Mouse (Mus musculus): ENCODE results near the gene Zfp598. TPM values are rescaled to one million over a fixed set of nuclear protein-coding genes. Genes with fewer than 3 reads are reported as not detected.

Gene Zfp598
- total and polyA plus RNA-seq, 3 experiments: 22.1 to 54.0 (median 31.8) TPM

- no peak overlapping the region for H3K27ac ChIP-seq (ENCODE audit: insufficient read depth, low read depth)
- H3K9ac ChIP-seq (ENCODE audit: insufficient read depth, low read depth): peak overlapping the region; percentile 18; the same call in 1 of the 2 replicates
- peaks cover 9 to 16% of the 10 kb centered on the region in 2 experiments for H3K4me1 ChIP-seq (ENCODE audit: control insufficient read depth in 1 of 2, insufficient read depth in 2 of 2)
- dilution Hi-C loops (cut with MboI; ENCODE audit: extremely low pct_ligation_motif_present, extremely low pct_unique_long_range_greater_than_20kb, low sequenced_read_pairs): no loop called here
- TF ChIP-seq NELFE (IDR thresholded peaks at IDR 0.05; ENCODE audit: low read depth, low read length) (no peak), ELF1 (IDR thresholded peaks at IDR 0.05; ENCODE audit: low read depth, low read length) (peak; percentile 49; the same call in 1 of the 2 replicates), MAFK (IDR thresholded peaks at IDR 0.05; ENCODE audit: insufficient replicate concordance, low read length) (no peak), MAX (IDR thresholded peaks at IDR 0.05; ENCODE audit: low read length) (no peak), ZNF384 (IDR thresholded peaks at IDR 0.05; ENCODE audit: low read depth, low read length) (peak; percentile 81), RCOR1 (conservative IDR thresholded peaks at IDR 0.05; ENCODE audit: low read depth, low read length) (no peak), EP300 (IDR thresholded peaks at IDR 0.05; ENCODE audit: low read length) (no peak), PAX5 (IDR thresholded peaks at IDR 0.05; ENCODE audit: low read length) (no peak), MXI1 (IDR thresholded peaks at IDR 0.05; ENCODE audit: low read depth, low read length) (no peak)
- peaks cover under 1 to 4% of the 10 kb centered on the region in 2 experiments for H3K36me3 ChIP-seq (replicated peaks in 1 of 2; ENCODE audit: control insufficient read depth in 1 of 2, insufficient read depth in 1 of 2, low read length in 1 of 2)
- peaks cover 27% of the 10 kb centered on the region for H3K27me3 ChIP-seq (replicated peaks)
- in situ Hi-C loops (cut with MboI; ENCODE audit: low pct_ligation_motif_present, low pct_unique_long_range_greater_than_20kb, low sequenced_read_pairs): no loop called here
- peak overlapping the region; percentile 66; the same call in 1 of the 2 replicates for H3K4me2 ChIP-seq (ENCODE audit: insufficient read depth, low read depth, poor library complexity, severe bottlenecking)
- H3K79me2 ChIP-seq (replicated peaks; ENCODE audit: control insufficient read depth, extremely low read depth, insufficient read depth, poor library complexity, severe bottlenecking): no peaks in the 10 kb centered on the region
- peak overlapping the region; percentile 30 to 48 (median 45) for H3K4me3 ChIP-seq (replicated peaks in 1 of 3; ENCODE audit: low read depth in 2 of 3, low read length in 2 of 3, poor library complexity in 1 of 3)
- no peaks in the 10 kb centered on the region for H3K9me3 ChIP-seq (replicated peaks; ENCODE audit: low read length)
- peak; percentile 48 for DNase-seq (ENCODE audit: extremely low read depth)
Observed at GRCm38 (mm10) chr17:24687146-24687595, 17.7 kb downstream of the Zfp598 start.

GRCm38 (mm10) chr17:24687599-24687998 is 18.1 kb downstream of the Zfp598 start:
- H3K27me3 ChIP-seq (replicated peaks): peaks cover 27% of the 10 kb centered on the region
- dilution Hi-C loops (cut with MboI; ENCODE audit: extremely low pct_ligation_motif_present, extremely low pct_unique_long_range_greater_than_20kb, low sequenced_read_pairs): no loop called here

More at GRCm38 (mm10) chr17:24687599-24687998, 18.1 kb downstream of the Zfp598 start:
- Histone ChIP-seq H3K9me3 (replicated peaks; ENCODE audit: low read length) (no peaks in the 10 kb centered on the region), H3K79me2 (replicated peaks; ENCODE audit: control insufficient read depth, extremely low read depth, insufficient read depth, poor library complexity, severe bottlenecking) (no peaks in the 10 kb centered on the region), H3K4me1 (ENCODE audit: control insufficient read depth in 1 of 2, insufficient read depth in 2 of 2) (peaks cover 13 to 20% of the 10 kb centered on the region in 2 experiments), H3K4me3 (replicated peaks in 1 of 3; ENCODE audit: low read depth in 2 of 3, low read length in 2 of 3, poor library complexity in 1 of 3) (peak overlapping the region in 1 of 3 experiments; percentile 48), H3K9ac (ENCODE audit: insufficient read depth, low read depth) (no peak overlapping the region), H3K27ac (ENCODE audit: insufficient read depth, low read depth) (no peak overlapping the region), H3K4me2 (ENCODE audit: insufficient read depth, low read depth, poor library complexity, severe bottlenecking) (0 out of 2 replicates have a peak overlapping the region, but pooled peaks have one; percentile 66), H3K36me3 (replicated peaks in 1 of 2; ENCODE audit: control insufficient read depth in 1 of 2, insufficient read depth in 1 of 2, low read length in 1 of 2) (peaks cover 0 to 4% of the 10 kb centered on the region in 2 experiments)
- in situ Hi-C loops (cut with MboI; ENCODE audit: low pct_ligation_motif_present, low pct_unique_long_range_greater_than_20kb, low sequenced_read_pairs): no loop called here
- no peak for DNase-seq (ENCODE audit: extremely low read depth)
- TF ChIP-seq HCFC1 (IDR thresholded peaks at IDR 0.05; ENCODE audit: low read depth, low read length) (no peak), NELFE (IDR thresholded peaks at IDR 0.05; ENCODE audit: low read depth, low read length) (no peak), BHLHE40 (IDR thresholded peaks at IDR 0.05; ENCODE audit: low read depth, low read length) (no peak), ZMIZ1 (IDR thresholded peaks at IDR 0.05; ENCODE audit: low read depth, low read length) (no peak), ZKSCAN1 (IDR thresholded peaks at IDR 0.05; ENCODE audit: borderline replicate concordance, low read depth, low read length) (no peak), NRF1 (IDR thresholded peaks at IDR 0.05; ENCODE audit: low read depth, low read length) (no peak), JUN (IDR thresholded peaks at IDR 0.05; ENCODE audit: insufficient read depth, low read depth, low read length) (no peak), SMC3 (IDR thresholded peaks at IDR 0.05; ENCODE audit: low read depth, low read length) (no peak), SIN3A (IDR thresholded peaks at IDR 0.05; ENCODE audit: low read length) (no peak), CHD2 (IDR thresholded peaks at IDR 0.05; ENCODE audit: low read length) (no peak)

Data from CH12.LX (cell line).